Mouse (Mus musculus) urinary bladder, adult 18-20 months (tissue): ENCODE measurements around the gene Klhl26.

Source experiments
- DNase-seq, 2 experiments: peaks; one replicate each; pipeline ENCODE4 v3.0.0; 2022; ENCODE audit warnings: low spot score in 2 of 2, mixed read lengths in 2 of 2

The Klhl26 gene

GRCm38 (mm10) chr8:70501820-70502529 is 25.2 kb upstream of the Klhl26 start:
- no peak for DNase-seq

GRCm38 (mm10) chr8:70500386-70501301 is 23.9 kb upstream of the Klhl26 start:
- no peak for DNase-seq

GRCm38 (mm10) chr8:70495771-70496062 is 18.9 kb upstream of the Klhl26 start:
- DNase-seq: no peak

- no peak for DNase-seq
Measured at GRCm38 (mm10) chr8:70495001-70495770, 18.4 kb upstream of the Klhl26 start.

DNA sequence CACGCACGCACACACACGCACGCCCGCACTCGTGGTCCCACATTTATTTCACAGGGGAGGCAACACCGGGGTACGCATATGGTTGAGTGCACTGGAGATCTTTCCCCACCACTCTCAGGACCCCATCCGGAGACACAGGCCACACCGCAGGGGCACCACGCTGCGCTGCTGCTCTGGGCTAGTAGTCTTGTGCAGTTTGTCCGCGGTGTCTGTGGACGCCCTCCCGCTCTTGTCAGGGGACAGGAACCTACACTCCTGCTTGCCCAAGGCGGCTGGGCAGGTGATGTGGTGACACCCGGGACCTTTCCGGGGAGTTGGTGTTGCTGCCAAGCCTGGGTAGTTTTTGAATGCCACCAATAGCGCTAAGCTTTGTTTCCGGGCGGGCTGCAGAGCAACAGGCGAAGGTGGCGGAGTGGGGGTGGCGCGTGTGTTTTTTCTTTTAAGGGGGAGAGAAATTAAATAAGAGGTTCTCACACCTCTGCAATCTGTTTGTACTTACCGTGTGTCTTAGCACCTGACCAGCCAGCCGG is 17.7 kb upstream of the Klhl26 start:
- no peak for DNase-seq

- no peak for DNase-seq
Measured at GRCm38 (mm10) chr8:70493692-70494415, 17.1 kb upstream of the Klhl26 start.

GRCm38 (mm10) chr8:70492664-70493640 is 16.2 kb upstream of the Klhl26 start, which contains the start of gene Crlf1:
TSS of gene Crlf1 (plus strand) at chr8:70493158.
- no peak for DNase-seq

- DNase-seq: no peak
Measured at GRCm38 (mm10) chr8:70490880-70491495, 14.2 kb upstream of the Klhl26 start.

- DNase-seq: no peak
Measured at GRCm38 (mm10) chr8:70490061-70490879, 13.5 kb upstream of the Klhl26 start.

GRCm38 (mm10) chr8:70489576-70489975 is 12.8 kb upstream of the Klhl26 start:
- DNase-seq: no peak

DNA sequence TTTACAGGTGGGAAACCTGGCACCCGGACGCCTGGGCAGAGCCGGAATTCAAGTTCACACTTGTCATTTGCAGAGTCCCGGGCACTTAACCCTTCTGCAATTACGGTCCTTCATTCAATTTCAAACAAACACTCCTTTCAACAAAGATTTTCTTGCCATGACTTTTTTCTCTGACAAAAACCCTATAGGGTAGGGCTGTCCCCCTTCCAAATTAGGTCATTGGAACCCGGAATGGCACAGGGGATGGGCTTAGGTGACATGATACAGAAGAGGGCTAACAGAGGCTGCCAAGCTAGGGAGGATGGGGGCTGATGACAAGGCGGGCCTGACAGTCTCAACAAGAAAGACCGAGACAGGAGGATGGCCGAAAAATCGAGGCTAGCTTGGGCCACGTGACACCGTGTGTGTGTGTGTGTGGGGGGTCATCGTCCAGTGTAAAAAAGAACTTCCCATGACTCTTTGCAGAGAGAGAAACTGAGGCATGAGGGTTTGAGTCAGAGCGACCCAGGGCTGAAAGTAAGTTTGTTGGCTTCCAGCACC is 12.2 kb upstream of the Klhl26 start:
- DNase-seq: no peak

- DNase-seq: peak in 1 of 2 experiments; percentile 34
Measured at GRCm38 (mm10) chr8:70487993-70488796, 11.4 kb upstream of the Klhl26 start.

GRCm38 (mm10) chr8:70486941-70487520 is 10.3 kb upstream of the Klhl26 start, which contains the start of gene Tmem59l:
TSS of gene Tmem59l (minus strand) at chr8:70487358.
- no peak for DNase-seq

DNA sequence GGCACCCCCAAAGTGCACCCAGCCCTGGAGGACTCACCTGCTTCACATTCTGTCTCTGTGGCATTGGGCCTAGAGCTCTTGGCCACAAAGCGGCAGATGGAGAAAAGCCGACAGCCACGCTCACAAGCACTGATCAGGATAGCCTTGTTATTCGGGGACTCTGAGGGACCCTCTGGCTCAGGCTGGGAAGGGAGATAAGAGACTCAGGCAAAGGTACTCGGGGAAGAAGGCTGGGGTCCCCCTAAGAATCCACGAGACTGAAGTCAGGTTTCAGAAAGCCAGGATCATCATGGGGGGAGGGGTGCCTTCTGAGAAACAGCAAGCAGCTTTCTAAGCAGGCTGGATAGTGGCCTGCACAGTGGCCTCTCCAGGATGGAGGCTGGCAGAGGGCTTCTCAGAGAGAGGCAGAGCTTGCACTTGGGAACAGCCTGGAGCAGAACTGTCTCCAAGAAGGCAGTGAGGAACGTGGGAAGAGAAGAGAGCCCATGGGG is 9.5 kb upstream of the Klhl26 start:
- DNase-seq: no peak

DNA sequence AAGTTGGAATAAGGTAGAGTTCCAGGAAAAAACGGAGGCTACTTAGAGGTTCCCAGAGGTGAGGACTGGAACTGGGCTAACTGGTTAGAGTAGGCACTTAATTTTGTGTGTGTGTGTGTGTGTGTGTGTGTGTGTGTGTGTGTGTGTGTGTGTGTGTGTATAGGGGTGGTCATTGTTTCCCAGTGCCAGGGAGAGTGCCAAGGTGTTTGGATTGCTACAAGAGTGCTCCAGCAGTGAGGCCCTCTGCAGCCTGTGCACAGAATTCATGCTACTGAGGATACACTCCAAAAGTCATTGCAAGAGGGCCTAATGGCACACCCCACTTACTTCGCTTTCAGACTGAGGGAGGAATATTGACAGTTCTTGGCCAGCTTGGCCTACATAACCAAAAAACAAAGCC is 6.2 kb upstream of the Klhl26 start:
- DNase-seq: no peak

- no peak for DNase-seq
Measured at GRCm38 (mm10) chr8:70481908-70482307, 5.1 kb upstream of the Klhl26 start.
